Mouse (Mus musculus) spleen, adult 2 months (tissue): ENCODE measurements at regions not wholly inside any gene's neighbourhood (a gene's known extent, or its start where the extent isn't known, plus 50 kb on each side); places are given as distances from the start of the nearest gene placed in this dataset.

Experiments used
- CTCF ChIP-seq: fragments of 200-500 bp; IDR thresholded peaks from 2 replicates; pipeline ENCODE4 v1.5.1; 2011; ENCODE audit warnings: mild to moderate bottlenecking, inconsistent platforms; ENCODE audit not compliant: insufficient read depth, insufficient read length, insufficient replicate concordance; ENCODE audit errors: extremely low read depth
- POLR2A ChIP-seq: fragments of 200-500 bp; IDR thresholded peaks from 2 replicates; pipeline ENCODE4 v1.6.1; 2011; ENCODE audit warnings: low read depth, low read length, inconsistent platforms

- TF ChIP-seq POLR2A (no peak), CTCF (no peak)
Observed at GRCm38 (mm10) chr16:21353545-21353944, 69.4 kb upstream of the Vps8 start.
